Mouse (Mus musculus) midbrain, postnatal 0 days (tissue): Measurements from ENCODE around the gene Mpdu1. TPM values are rescaled to one million over a fixed set of nuclear protein-coding genes. Genes with fewer than 3 reads are reported as not detected.

Experiments used
- ATAC-seq: fragments of 200-750 bp; cut with Nextera tagmentation; 2 replicates; pipeline ENCODE4 v1.8.0; 2017; ENCODE audit warnings: moderate number of reproducible peaks, mild to moderate bottlenecking, moderate TSS enrichment, moderate library complexity; ENCODE audit not compliant: low FRiP score
- DNase-seq: peaks from one replicate; pipeline ENCODE4 v3.0.0-alpha.2; 2015; ENCODE audit warnings: low spot score
- H3K27ac ChIP-seq: fragments of 300-500 bp; sonication (generic); 2 replicates; pipeline ENCODE4 v1.5.1; 2014; ENCODE audit warnings: low read depth, mild to moderate bottlenecking, low read length, mixed read lengths
- H3K27me3 ChIP-seq: fragments of 300-500 bp; sonication (generic); 2 replicates; pipeline ENCODE4 v1.6.1; 2014; ENCODE audit warnings: low read length, control low read depth, mixed read lengths; ENCODE audit not compliant: insufficient read depth
- H3K36me3 ChIP-seq: fragments of 300-500 bp; sonication (generic); 2 replicates; pipeline ENCODE4 v1.6.1; 2014; ENCODE audit warnings: low read length, control low read depth, mixed read lengths; ENCODE audit not compliant: insufficient read depth
- H3K4me1 ChIP-seq: fragments of 300-500 bp; sonication (generic); 2 replicates; pipeline ENCODE4 v1.6.1; 2014; ENCODE audit warnings: mild to moderate bottlenecking, control low read depth, antibody characterized with exemption, low read length, mixed read lengths; ENCODE audit not compliant: insufficient read depth
- H3K4me2 ChIP-seq: fragments of 300-500 bp; sonication (generic); 2 replicates; pipeline ENCODE4 v1.6.1; 2014; ENCODE audit warnings: low read depth, mild to moderate bottlenecking, low read length, mixed read lengths; ENCODE audit not compliant: poor library complexity, severe bottlenecking
- H3K4me3 ChIP-seq: fragments of 300-500 bp; sonication (generic); 2 replicates; pipeline ENCODE4 v1.5.1; 2014; ENCODE audit warnings: low read depth, mild to moderate bottlenecking, low read length, moderate library complexity
- H3K9ac ChIP-seq: fragments of 300-500 bp; sonication (generic); replicated peaks from 2 replicates; pipeline ENCODE4 v1.6.1; 2014; ENCODE audit warnings: mild to moderate bottlenecking, low read length, moderate library complexity, mixed read lengths; ENCODE audit not compliant: poor library complexity, severe bottlenecking
- H3K9me3 ChIP-seq: fragments of 300-500 bp; sonication (generic); 2 replicates; pipeline ENCODE4 v1.6.1; 2016; ENCODE audit warnings: low read length, control low read depth
- CTCF ChIP-seq: IDR thresholded peaks from 2 replicates; pipeline ENCODE4 v1.5.1; 2016; ENCODE audit warnings: antibody characterized with exemption, mild to moderate bottlenecking
- WGBS: fragments of 180-500 bp; shearing (Covaris S2); extraction: QIAGEN DNeasy Blood & Tissue Kit; methylation state at CpG from one replicate; pipeline ENCODE4 v1.1.7; 2014; 5-methylcytosine and 5-hydroxymethylcytosine counted together
- polyA plus RNA-seq: library from polyadenylated mRNA; unstranded; fragments of >200 nt; fragmentation: Nextera tagmentation; extraction: Ambion mirVana; gene quantifications from 2 replicates; pipeline ENCODE4 v1.2.1, GENCODE M21; 2015
- total RNA-seq: library from RNA; depleted of rRNA; stranded (reverse); fragments of >200 nt; gene quantifications from 2 replicates; pipeline ENCODE4 v1.2.3, GENCODE M21; 2014

Mpdu1 gene
- total and polyA plus RNA-seq, 2 experiments from 2014 or later: 118 to 278 TPM

- Histone ChIP-seq H3K36me3 (peaks cover 41% of the 10 kb centered on the region), H3K4me1 (0 out of 2 replicates have a peak, but pooled peaks cover 6% of the 10 kb centered on the region), H3K9me3 (no peaks in the 10 kb centered on the region), H3K4me3 (peak overlapping the region; percentile 98), H3K27ac (peak overlapping the region; percentile 99), H3K4me2 (peak overlapping the region; percentile 83), H3K9ac (peak overlapping the region; percentile 100), H3K27me3 (no peaks in the 10 kb centered on the region)
- WGBS: 2% methylated on average over 52 of the region's 61 CpGs
- TF ChIP-seq CTCF: no peak
- DNase-seq (peak; percentile 99), ATAC-seq (peak; percentile 87)
Observed at GRCm38 (mm10) chr11:69670786-69671725, 8.6 kb upstream of the Mpdu1 start.

DNA sequence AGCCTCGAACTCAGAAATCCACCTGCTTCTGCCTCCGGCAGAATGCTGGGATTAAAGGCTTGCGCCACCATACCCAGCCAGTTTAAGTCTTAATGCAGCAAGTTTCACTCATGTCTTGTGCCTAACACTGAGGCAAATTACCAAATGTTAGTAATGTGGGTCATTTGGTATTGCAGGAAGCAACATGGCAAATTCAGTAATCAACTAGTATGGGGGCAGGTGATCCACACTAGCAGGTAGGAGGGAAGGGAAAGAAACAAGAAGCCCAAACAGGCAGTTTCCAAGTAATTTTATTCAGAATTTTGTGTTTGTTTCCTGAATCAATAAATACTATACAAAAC is 4.2 kb upstream of the Mpdu1 start:
- DNase-seq (no peak), ATAC-seq (no peak)
- no peak for TF ChIP-seq CTCF
- 82% methylated on average over 3 of the region's 3 CpGs for WGBS
- Histone ChIP-seq H3K4me1 (0 out of 2 replicates have a peak, but pooled peaks cover 7% of the 10 kb centered on the region), H3K27ac (no peak overlapping the region), H3K4me2 (no peak overlapping the region), H3K9me3 (no peaks in the 10 kb centered on the region), H3K27me3 (no peaks in the 10 kb centered on the region), H3K4me3 (no peak overlapping the region), H3K36me3 (peaks cover 46% of the 10 kb centered on the region), H3K9ac (no peak overlapping the region)

GRCm38 (mm10) chr11:69665961-69666664 is 3.7 kb upstream of the Mpdu1 start, which contains the start of gene Cd68:
Gene Cd68, minus strand, starts transcription at chr11:69666153.
- Histone ChIP-seq H3K27ac (no peak within 1 kb of the TSS), H3K4me2 (no peak within 1 kb of the TSS), H3K27me3 (no peaks in the 10 kb centered on the region), H3K9ac (no peak within 1 kb of the TSS), H3K4me3 (no peak within 1 kb of the TSS), H3K9me3 (no peaks in the 10 kb centered on the region), H3K4me1 (0 out of 2 replicates have a peak, but pooled peaks cover 11% of the 10 kb centered on the region), H3K36me3 (peaks cover 46% of the 10 kb centered on the region)
- DNase-seq (peak; percentile 58), ATAC-seq (no peak)
- no peak for TF ChIP-seq CTCF
- 37% methylated on average over 7 of the region's 7 CpGs for WGBS

DNA sequence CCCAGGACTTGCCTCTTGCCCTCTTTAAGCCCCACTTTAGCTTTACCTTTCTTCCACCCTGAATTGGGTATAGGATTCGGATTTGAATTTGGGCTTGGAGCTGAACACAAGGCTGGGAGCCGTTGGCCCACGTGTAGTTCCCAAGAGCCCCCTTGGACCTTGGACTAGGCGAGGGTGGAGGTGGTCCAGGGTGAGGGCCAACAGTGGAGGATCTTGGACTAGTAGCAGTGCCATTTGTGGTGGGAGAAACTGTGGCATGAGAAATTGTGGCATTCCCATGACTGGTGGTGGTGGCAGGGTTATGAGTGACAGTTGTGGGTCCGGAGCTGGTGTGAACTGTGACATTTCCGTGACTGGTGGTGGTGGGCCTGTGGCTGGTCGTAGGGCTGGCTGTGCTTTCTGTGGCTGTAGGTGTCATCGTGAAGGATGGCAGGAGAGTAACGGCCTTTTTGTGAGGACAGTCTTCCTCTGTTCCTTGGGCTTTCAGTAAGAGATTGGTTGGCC is 3.1 kb upstream of the Mpdu1 start:
- Histone ChIP-seq H3K36me3 (peaks cover 46% of the 10 kb centered on the region), H3K9ac (no peak overlapping the region), H3K4me2 (no peak overlapping the region), H3K27ac (no peak overlapping the region), H3K9me3 (no peaks in the 10 kb centered on the region), H3K4me3 (no peak overlapping the region), H3K4me1 (0 out of 2 replicates have a peak, but pooled peaks cover 11% of the 10 kb centered on the region), H3K27me3 (no peaks in the 10 kb centered on the region)
- ATAC-seq: no peak
- WGBS: 78% methylated on average over 9 of the region's 9 CpGs
- TF ChIP-seq CTCF: no peak
- no peak for DNase-seq

GRCm38 (mm10) chr11:69664841-69665240 is 2.4 kb upstream of the Mpdu1 start:
- H3K4me2 ChIP-seq: no peak overlapping the region
- H3K27ac ChIP-seq: no peak overlapping the region
- no peaks in the 10 kb centered on the region for H3K9me3 ChIP-seq
- no peak for TF ChIP-seq CTCF
- H3K27me3 ChIP-seq: no peaks in the 10 kb centered on the region
- DNase-seq (no peak), ATAC-seq (no peak)
- peaks cover 44% of the 10 kb centered on the region for H3K36me3 ChIP-seq
- no peak overlapping the region for H3K4me3 ChIP-seq
- H3K4me1 ChIP-seq: 0 out of 2 replicates have a peak, but pooled peaks cover 10% of the 10 kb centered on the region
- WGBS: 92% methylated on average over 7 of the region's 7 CpGs
- H3K9ac ChIP-seq: no peak overlapping the region
